In genomic region chr9:122420772-122421764, GRCm38 (mm10) we compare ENCODE assay signal across 8 mouse cellular contexts.
DNase-seq lines count a peak whose midpoint lies in the region; ATAC-seq and TF ChIP-seq lines count a peak whose summit lies in the region.

No protein-coding gene starts in this region.

- peak; percentile 95 for DNase-seq in NIH3T3 (ENCODE audit: low read depth)
- peak; percentile 30 for DNase-seq in cerebellum, adult 9-11 months
- DNase-seq in frontal cortex, postnatal 14 days (ENCODE audit: low spot score in 2 of 2) = peak; percentile 59 to 82
- peak; percentile 47 for DNase-seq in hindlimb bud, embryonic 11.5 days (ENCODE audit: extremely low spot score, low read depth, low spot score)
- DNase-seq in left cerebral cortex, adult 2 months (ENCODE audit: extremely low spot score in 1 of 2, low spot score in 2 of 2) = peak; percentile 78 to 81
- DNase-seq in right cerebral cortex, postnatal 10 days (ENCODE audit: low spot score in 2 of 2) = peak; percentile 85 to 87
- DNase-seq in urinary bladder, postnatal 36 days (ENCODE audit: low spot score in 2 of 2) = peak; percentile 48 to 82

- intact Hi-C loops in left cerebral cortex, adult 2 months (cut with DNase I) = loop anchor here (1.0 to 5.0 kb wide), 4 partner anchors 36 to 308 kb away; no protein-coding TSS in a partner anchor

- peak; percentile 84 for ATAC-seq in megakaryocyte-erythroid progenitor cell, adult 5-6 weeks (replicated peaks; ENCODE audit: low FRiP score, low TSS enrichment, poor library complexity, severe bottlenecking)

- no peak overlapping the region for H3K4me3 ChIP-seq in left cerebral cortex, adult 2 months

- peak; percentile 87 for TF ChIP-seq CTCF in left cerebral cortex, adult 2 months (IDR thresholded peaks at IDR 0.05)

- H3K27ac ChIP-seq in left cerebral cortex, adult 2 months = no peak overlapping the region

Comparison
In these comparisons a context has a peak if more than half of its experiments do, and no peak if none do; other contexts are left out.
1. DNase-seq: peak in every context shown above with its lines; median percentile 95 in NIH3T3; 86 in right cerebral cortex, postnatal 10 days; 80 in left cerebral cortex, adult 2 months; 70 in frontal cortex, postnatal 14 days; 65 in urinary bladder, postnatal 36 days; 47 in hindlimb bud, embryonic 11.5 days; 30 in cerebellum, adult 9-11 months.